Mouse (Mus musculus): ENCODE data around the gene Slc35c1.

Slc35c1 gene

GRCm38 (mm10) chr2:92459921-92460707, at the start of gene Slc35c1:
Gene Slc35c1, minus strand, starts transcription at chr2:92460538.
- peak; percentile 80 to 82 for DNase-seq (ENCODE audit: low spot score in 2 of 2)

GRCm38 (mm10) chr2:92505291-92505690, 45.0 kb upstream of the Slc35c1 start:
- DNase-seq (ENCODE audit: low spot score in 2 of 2) = no peak

GRCm38 (mm10) chr2:92503421-92503820, 43.1 kb upstream of the Slc35c1 start:
- DNase-seq (ENCODE audit: low spot score in 2 of 2) = no peak

GRCm38 (mm10) chr2:92499701-92500322, 39.5 kb upstream of the Slc35c1 start:
- DNase-seq (ENCODE audit: low spot score in 2 of 2) = no peak

GRCm38 (mm10) chr2:92497112-92497511, 36.8 kb upstream of the Slc35c1 start:
- DNase-seq (ENCODE audit: low spot score in 2 of 2) = no peak

GRCm38 (mm10) chr2:92496681-92497080, 36.3 kb upstream of the Slc35c1 start:
- no peak for DNase-seq (ENCODE audit: low spot score in 2 of 2)

GRCm38 (mm10) chr2:92494956-92495355, 34.6 kb upstream of the Slc35c1 start:
- no peak for DNase-seq (ENCODE audit: low spot score in 2 of 2)

- no peak for DNase-seq (ENCODE audit: low spot score in 2 of 2)
Observed at GRCm38 (mm10) chr2:92494423-92494822, 34.1 kb upstream of the Slc35c1 start.

- no peak for DNase-seq (ENCODE audit: low spot score in 2 of 2)
Observed at GRCm38 (mm10) chr2:92493656-92494390, 33.5 kb upstream of the Slc35c1 start.

- DNase-seq (ENCODE audit: low spot score in 2 of 2) = no peak
Observed at GRCm38 (mm10) chr2:92491950-92492501, 31.7 kb upstream of the Slc35c1 start.

- DNase-seq (ENCODE audit: low spot score in 2 of 2) = no peak
Observed at GRCm38 (mm10) chr2:92490541-92490940, 30.2 kb upstream of the Slc35c1 start.

- DNase-seq (ENCODE audit: low spot score in 2 of 2) = no peak
Observed at GRCm38 (mm10) chr2:92487791-92488190, 27.5 kb upstream of the Slc35c1 start.

GRCm38 (mm10) chr2:92486911-92487310, 26.6 kb upstream of the Slc35c1 start:
- no peak for DNase-seq (ENCODE audit: low spot score in 2 of 2)

- peak; percentile 59 to 73 for DNase-seq (ENCODE audit: low spot score in 2 of 2)
Observed at GRCm38 (mm10) chr2:92486403-92486802, 26.1 kb upstream of the Slc35c1 start.

- peak; percentile 32 to 38 for DNase-seq (ENCODE audit: low spot score in 2 of 2)
Observed at GRCm38 (mm10) chr2:92485640-92486295, 25.4 kb upstream of the Slc35c1 start.

- DNase-seq (ENCODE audit: low spot score in 2 of 2) = peak; percentile 42 to 48
Observed at GRCm38 (mm10) chr2:92484256-92485025, 24.1 kb upstream of the Slc35c1 start.

- DNase-seq (ENCODE audit: low spot score in 2 of 2) = peak in 1 of 2 experiments; percentile 32
Observed at GRCm38 (mm10) chr2:92483505-92483904, 23.2 kb upstream of the Slc35c1 start.

- no peak for DNase-seq (ENCODE audit: low spot score in 2 of 2)
Observed at GRCm38 (mm10) chr2:92482551-92482950, 22.2 kb upstream of the Slc35c1 start.

GRCm38 (mm10) chr2:92478313-92478688, 18.0 kb upstream of the Slc35c1 start:
- DNase-seq (ENCODE audit: low spot score in 2 of 2) = no peak

- no peak for DNase-seq (ENCODE audit: low spot score in 2 of 2)
Observed at GRCm38 (mm10) chr2:92477672-92478312, 17.5 kb upstream of the Slc35c1 start.

All from spleen, postnatal 36 days (tissue).